Mouse (Mus musculus) T-helper 17 cell (primary cell): ENCODE results near the gene Il31ra.

Source experiments
- in situ Hi-C, 2 experiments: fragments of 300-600 bp; cut with MboI, MseI; formaldehyde crosslinking; loops; 1 replicate in 1 of 2; 2 replicates in 1 of 2; pipeline ENCODE4 v1.15.1; 2025; ENCODE audit warnings: high pct_unique_total_duplicates in 2 of 2

Gene Il31ra

GRCm38 (mm10) chr13:112569606-112570005, 24.6 kb downstream of the Il31ra start:
- in situ Hi-C loops, result no loop called here

GRCm38 (mm10) chr13:112560554-112561138, 33.5 kb downstream of the Il31ra start:
- in situ Hi-C loops, result no loop called here

- in situ Hi-C loops, result no loop called here
Observed at GRCm38 (mm10) chr13:112556501-112556900, 37.7 kb downstream of the Il31ra start.

- in situ Hi-C loops, result no loop called here
Observed at GRCm38 (mm10) chr13:112553304-112553703, 40.9 kb downstream of the Il31ra start.

- in situ Hi-C loops, result no loop called here
Observed at GRCm38 (mm10) chr13:112551641-112552548, 42.3 kb downstream of the Il31ra start.

GRCm38 (mm10) chr13:112541223-112541975, 52.8 kb downstream of the Il31ra start:
- in situ Hi-C loops, result no loop called here

GRCm38 (mm10) chr13:112540616-112541015, 53.5 kb downstream of the Il31ra start:
- in situ Hi-C loops, result no loop called here

GRCm38 (mm10) chr13:112537065-112537464, 57.1 kb downstream of the Il31ra start:
- in situ Hi-C loops, result no loop called here

- in situ Hi-C loops, result no loop called here
Observed at GRCm38 (mm10) chr13:112536611-112537010, 57.5 kb downstream of the Il31ra start.

GRCm38 (mm10) chr13:112533556-112533955, 60.6 kb downstream of the Il31ra start:
- in situ Hi-C loops, result no loop called here

- in situ Hi-C loops, result no loop called here
Observed at GRCm38 (mm10) chr13:112532235-112532634, 61.9 kb downstream of the Il31ra start.

- in situ Hi-C loops, result loop anchor here in 1 of 2 experiments (10.0 kb wide), 1 partner anchor 745 kb away; no protein-coding TSS in a partner anchor
Observed at GRCm38 (mm10) chr13:112529893-112530292, 64.3 kb downstream of the Il31ra start.

GRCm38 (mm10) chr13:112527186-112527585, 67.0 kb downstream of the Il31ra start:
- in situ Hi-C loops, result loop anchor here in 1 of 2 experiments (10.0 kb wide), 1 partner anchor 742 kb away; no protein-coding TSS in a partner anchor

- in situ Hi-C loops, result loop anchor here in 1 of 2 experiments (10.0 to 25.0 kb wide), 2 partner anchors 236 to 739 kb away; partner anchors contain the start of gene Ankrd55
Observed at GRCm38 (mm10) chr13:112523346-112523970, 70.7 kb downstream of the Il31ra start.

GRCm38 (mm10) chr13:112522896-112523295, 71.3 kb downstream of the Il31ra start:
- in situ Hi-C loops, result loop anchor here in 1 of 2 experiments (10.0 to 25.0 kb wide), 2 partner anchors 236 to 738 kb away; partner anchors contain the start of gene Ankrd55

- in situ Hi-C loops, result loop anchor here in 1 of 2 experiments (10.0 to 25.0 kb wide), 2 partner anchors 235 to 737 kb away; partner anchors contain the start of gene Ankrd55
Observed at GRCm38 (mm10) chr13:112522261-112522660, 71.9 kb downstream of the Il31ra start.

GRCm38 (mm10) chr13:112514546-112514945, 79.6 kb downstream of the Il31ra start:
- in situ Hi-C loops, result loop anchor here in 1 of 2 experiments (25.0 kb wide), 1 partner anchor 227 kb away; the partner anchor contains the start of gene Ankrd55

GRCm38 (mm10) chr13:112512824-112513223, 81.3 kb downstream of the Il31ra start:
- in situ Hi-C loops, result loop anchor here in 1 of 2 experiments (25.0 kb wide), 1 partner anchor 226 kb away; the partner anchor contains the start of gene Ankrd55

- in situ Hi-C loops, result loop anchor here in 1 of 2 experiments (25.0 kb wide), 1 partner anchor 225 kb away; the partner anchor contains the start of gene Ankrd55
Observed at GRCm38 (mm10) chr13:112511810-112512209, 82.3 kb downstream of the Il31ra start.

GRCm38 (mm10) chr13:112511261-112511660, 82.9 kb downstream of the Il31ra start:
- in situ Hi-C loops, result loop anchor here in 1 of 2 experiments (25.0 kb wide), 1 partner anchor 224 kb away; the partner anchor contains the start of gene Ankrd55
